Mouse (Mus musculus) forebrain, postnatal 0 days (tissue): ENCODE data around the gene Ptbp3. TPM values are rescaled to one million over a fixed set of nuclear protein-coding genes. Genes with fewer than 3 reads are reported as not detected.

Source experiments
- ATAC-seq: fragments of 200-750 bp; cut with Nextera tagmentation; 2 replicates; pipeline ENCODE4 v1.8.0; 2017; ENCODE audit warnings: mild to moderate bottlenecking, moderate library complexity
- DNase-seq: peaks from one replicate; pipeline ENCODE4 v3.0.0-alpha.2; 2015
- H3K27ac ChIP-seq: fragments of 300-500 bp; sonication (generic); 2 replicates; pipeline ENCODE4 v1.5.1; 2014; ENCODE audit warnings: low read depth, mild to moderate bottlenecking, antibody characterized with exemption, low read length, moderate library complexity, mixed read lengths
- H3K27me3 ChIP-seq: fragments of 300-500 bp; sonication (generic); 2 replicates; pipeline ENCODE4 v1.6.1; 2014; ENCODE audit warnings: mild to moderate bottlenecking, low read length, mixed read lengths; ENCODE audit not compliant: insufficient read depth
- H3K36me3 ChIP-seq: fragments of 300-500 bp; sonication (generic); 2 replicates; pipeline ENCODE4 v1.6.1; 2014; ENCODE audit warnings: mild to moderate bottlenecking, moderate library complexity; ENCODE audit not compliant: insufficient read depth
- H3K4me1 ChIP-seq: fragments of 300-500 bp; sonication (generic); 2 replicates; pipeline ENCODE4 v1.6.1; 2014; ENCODE audit warnings: antibody characterized with exemption; ENCODE audit not compliant: insufficient read depth
- H3K4me2 ChIP-seq: fragments of 300-500 bp; sonication (generic); 2 replicates; pipeline ENCODE4 v1.6.1; 2014; ENCODE audit warnings: low read depth, mild to moderate bottlenecking, moderate library complexity
- H3K4me3 ChIP-seq: fragments of 300-500 bp; sonication (generic); 2 replicates; pipeline ENCODE4 v1.5.1; 2014; ENCODE audit warnings: low read depth, low read length, mixed read lengths
- H3K9ac ChIP-seq: fragments of 300-500 bp; sonication (generic); 2 replicates; pipeline ENCODE4 v1.6.1; 2014; ENCODE audit warnings: mild to moderate bottlenecking
- H3K9me3 ChIP-seq: fragments of 300-500 bp; sonication (generic); 2 replicates; pipeline ENCODE4 v1.6.1; 2016; ENCODE audit warnings: low read length
- CTCF ChIP-seq: sonication (generic); IDR thresholded peaks from 2 replicates; pipeline ENCODE4 v1.5.1; 2016; ENCODE audit warnings: antibody characterized with exemption, control low read depth, low read depth
- WGBS: fragments of 180-500 bp; shearing (Covaris S2); extraction: QIAGEN DNeasy Blood & Tissue Kit; methylation state at CpG from one replicate; pipeline ENCODE4 v1.1.7; 2014; 5-methylcytosine and 5-hydroxymethylcytosine counted together
- polyA plus RNA-seq: library from polyadenylated mRNA; unstranded; fragments of >200 nt; fragmentation: Nextera tagmentation; extraction: Ambion mirVana; gene quantifications from 2 replicates; pipeline ENCODE4 v1.2.1, GENCODE M21; 2015
- total RNA-seq: library from RNA; depleted of rRNA; stranded (reverse); fragments of >200 nt; gene quantifications from 2 replicates; pipeline ENCODE4 v1.2.3, GENCODE M21; 2014

The Ptbp3 gene
- total and polyA plus RNA-seq, 2 experiments from 2014 or later, result 10.9 to 33.7 TPM

DNA sequence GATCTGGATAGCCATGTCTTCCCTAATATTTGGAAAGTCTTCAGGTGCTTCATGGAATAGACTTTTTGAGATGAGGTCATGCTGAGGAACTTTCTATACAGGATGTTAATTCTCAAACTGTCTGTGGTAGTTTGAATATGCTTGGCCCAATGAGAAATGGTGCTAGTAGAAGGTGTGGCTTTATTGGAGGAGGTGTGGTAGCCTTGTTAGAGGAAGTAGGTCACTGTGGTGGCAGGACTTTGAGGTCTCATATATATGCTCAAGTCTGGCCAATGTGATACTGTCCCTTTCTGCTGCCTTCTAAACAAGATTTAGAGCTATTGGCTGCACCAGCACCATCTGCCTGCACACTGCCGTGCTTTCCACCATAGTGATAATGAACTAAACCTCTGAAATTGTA is 18.0 kb downstream of the Ptbp3 start:
- H3K9me3 ChIP-seq, result no peaks in the 10 kb centered on the region
- no peak for DNase-seq
- no peak overlapping the region for H3K4me3 ChIP-seq
- ATAC-seq, result no peak
- no peaks in the 10 kb centered on the region for H3K4me1 ChIP-seq
- TF ChIP-seq CTCF, result no peak
- no peak overlapping the region for H3K9ac ChIP-seq
- WGBS, result 48% methylated on average over 1 of the region's 1 CpGs
- no peaks in the 10 kb centered on the region for H3K36me3 ChIP-seq
- no peaks in the 10 kb centered on the region for H3K27me3 ChIP-seq
- H3K27ac ChIP-seq, result no peak overlapping the region
- H3K4me2 ChIP-seq, result no peak overlapping the region

DNA sequence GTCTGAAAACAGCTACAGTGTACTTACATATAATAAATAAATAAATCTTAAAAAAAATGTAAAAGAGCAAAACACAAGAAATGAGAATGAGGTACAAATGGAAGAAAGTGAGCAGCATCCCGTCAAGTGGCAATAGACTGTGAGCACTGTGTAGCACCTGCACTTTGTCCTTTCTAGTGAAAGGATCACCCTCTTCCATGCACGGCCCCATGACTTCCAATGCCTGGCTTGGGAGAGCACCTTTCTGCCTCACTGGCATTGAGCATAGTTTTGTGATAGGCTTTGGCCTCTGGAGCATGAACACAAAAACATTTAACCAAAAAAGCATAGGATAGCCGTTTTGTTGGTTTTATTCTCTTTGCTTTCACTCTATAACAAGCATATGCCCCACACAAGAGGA is 21.7 kb downstream of the Ptbp3 start:
- Histone ChIP-seq H3K4me2 (no peak overlapping the region), H3K9me3 (no peaks in the 10 kb centered on the region), H3K9ac (no peak overlapping the region), H3K27me3 (no peaks in the 10 kb centered on the region), H3K27ac (no peak overlapping the region), H3K4me1 (no peaks in the 10 kb centered on the region), H3K4me3 (no peak overlapping the region), H3K36me3 (peaks cover 6% of the 10 kb centered on the region; the same call in 1 of the 2 replicates)
- ATAC-seq, result no peak
- WGBS, result 86% methylated on average over 3 of the region's 3 CpGs
- no peak for DNase-seq
- no peak for TF ChIP-seq CTCF

DNA sequence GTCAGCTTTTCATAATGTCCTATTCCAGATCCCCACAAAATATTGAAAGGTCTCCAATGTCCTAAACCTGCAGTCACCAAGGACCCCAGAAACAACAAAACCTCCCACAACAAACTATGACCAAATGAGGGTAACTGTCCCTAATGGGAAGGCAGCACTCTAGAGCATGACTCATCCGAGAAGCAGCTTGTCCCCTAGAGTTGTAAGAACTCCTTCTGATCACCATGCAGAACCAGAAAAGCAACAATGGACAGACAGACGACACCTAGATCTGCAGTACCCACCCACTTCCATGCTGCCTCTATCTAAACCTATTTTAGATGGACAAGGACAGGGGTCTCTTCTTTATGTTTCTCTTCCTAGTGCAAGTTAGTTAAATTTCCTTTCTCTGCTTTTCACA is 22.4 kb downstream of the Ptbp3 start:
- TF ChIP-seq CTCF, result no peak
- Histone ChIP-seq H3K4me1 (no peaks in the 10 kb centered on the region), H3K4me2 (no peak overlapping the region), H3K27me3 (no peaks in the 10 kb centered on the region), H3K27ac (no peak overlapping the region), H3K9ac (no peak overlapping the region), H3K36me3 (peaks cover 6% of the 10 kb centered on the region; the same call in 1 of the 2 replicates), H3K4me3 (no peak overlapping the region), H3K9me3 (no peaks in the 10 kb centered on the region)
- ATAC-seq (no peak), DNase-seq (no peak)
- WGBS, result 71% methylated on average over 2 of the region's 2 CpGs

DNA sequence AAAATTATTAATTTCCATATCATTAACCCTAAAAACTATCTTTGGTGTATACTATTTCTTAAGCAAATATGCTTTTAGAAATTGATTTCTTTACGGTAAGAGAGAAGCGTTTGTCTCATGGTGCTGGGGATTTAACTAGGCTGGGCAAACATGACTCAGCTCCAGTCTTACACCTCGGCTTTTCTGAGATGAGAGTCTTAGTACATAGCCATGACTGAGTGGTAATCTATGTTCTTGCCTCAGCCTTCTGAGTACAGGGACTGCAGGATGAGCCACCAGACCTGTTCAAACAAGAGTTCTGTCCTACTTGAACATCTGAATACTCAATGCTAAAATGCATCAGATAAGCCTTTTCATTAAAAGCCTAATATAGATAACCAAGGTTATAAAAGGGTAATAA is 24.3 kb downstream of the Ptbp3 start:
- no peak overlapping the region for H3K4me2 ChIP-seq
- 91% methylated on average over 3 of the region's 3 CpGs for WGBS
- H3K4me1 ChIP-seq, result no peaks in the 10 kb centered on the region
- H3K9ac ChIP-seq, result no peak overlapping the region
- TF ChIP-seq CTCF, result no peak
- H3K9me3 ChIP-seq, result no peaks in the 10 kb centered on the region
- ATAC-seq (no peak), DNase-seq (no peak)
- H3K36me3 ChIP-seq, result peaks cover 6% of the 10 kb centered on the region; the same call in 1 of the 2 replicates
- H3K4me3 ChIP-seq, result no peak overlapping the region
- no peak overlapping the region for H3K27ac ChIP-seq
- H3K27me3 ChIP-seq, result no peaks in the 10 kb centered on the region

DNA sequence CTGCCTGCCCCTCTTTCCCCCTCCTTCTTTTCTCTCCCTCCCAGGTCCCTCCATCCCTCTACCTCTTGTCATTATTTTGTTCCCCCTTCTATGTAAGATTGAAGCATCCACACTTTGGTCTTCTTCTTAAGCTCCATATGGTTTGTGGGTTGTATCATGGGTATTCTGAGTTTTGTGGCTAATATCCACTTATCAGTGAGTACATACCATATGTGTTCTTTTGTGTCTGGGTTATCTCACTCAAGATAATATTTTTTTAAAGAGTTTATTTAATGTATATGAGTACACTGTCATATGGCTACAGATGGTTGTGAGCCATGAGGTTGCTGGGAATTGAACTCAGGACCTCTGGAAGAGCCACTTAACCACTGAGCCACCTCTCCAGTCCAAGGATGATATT is 38.8 kb downstream of the Ptbp3 start:
- DNase-seq (no peak), ATAC-seq (no peak)
- H3K9ac ChIP-seq, result no peak overlapping the region
- no peak for TF ChIP-seq CTCF
- peaks cover 2% of the 10 kb centered on the region; the same call in 1 of the 2 replicates for H3K4me1 ChIP-seq
- H3K36me3 ChIP-seq, result peaks cover 12% of the 10 kb centered on the region
- no peaks in the 10 kb centered on the region for H3K27me3 ChIP-seq
- H3K4me3 ChIP-seq, result no peak overlapping the region
- no peak overlapping the region for H3K27ac ChIP-seq
- H3K9me3 ChIP-seq, result no peaks in the 10 kb centered on the region
- H3K4me2 ChIP-seq, result no peak overlapping the region

DNA sequence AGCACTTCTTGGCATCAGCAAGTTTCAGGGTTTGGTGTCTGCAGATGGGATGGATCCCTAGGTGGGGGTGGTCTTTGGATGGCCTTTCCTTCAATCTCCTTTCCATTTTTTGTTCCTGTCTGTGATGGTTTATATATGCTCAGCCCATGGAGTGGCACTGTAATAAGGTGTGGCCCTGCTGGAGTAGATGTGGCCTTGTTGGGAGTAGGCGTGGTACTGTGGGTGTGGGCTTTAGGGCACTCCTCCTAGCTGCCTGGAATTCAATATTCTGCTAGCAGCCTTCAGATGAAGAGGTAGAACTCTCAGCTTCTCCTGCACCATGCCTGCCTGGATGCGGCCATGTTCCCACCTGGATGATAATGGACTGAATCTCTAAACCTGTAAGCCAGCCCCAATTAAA is 39.6 kb downstream of the Ptbp3 start:
- Histone ChIP-seq H3K4me1 (peaks cover 2% of the 10 kb centered on the region; the same call in 1 of the 2 replicates), H3K9ac (no peak overlapping the region), H3K36me3 (peaks cover 12% of the 10 kb centered on the region), H3K4me3 (no peak overlapping the region), H3K27me3 (no peaks in the 10 kb centered on the region), H3K4me2 (no peak overlapping the region), H3K9me3 (no peaks in the 10 kb centered on the region), H3K27ac (no peak overlapping the region)
- no peak for ATAC-seq
- no peak for DNase-seq
- TF ChIP-seq CTCF, result no peak
- WGBS, result 94% methylated on average over 2 of the region's 2 CpGs

DNA sequence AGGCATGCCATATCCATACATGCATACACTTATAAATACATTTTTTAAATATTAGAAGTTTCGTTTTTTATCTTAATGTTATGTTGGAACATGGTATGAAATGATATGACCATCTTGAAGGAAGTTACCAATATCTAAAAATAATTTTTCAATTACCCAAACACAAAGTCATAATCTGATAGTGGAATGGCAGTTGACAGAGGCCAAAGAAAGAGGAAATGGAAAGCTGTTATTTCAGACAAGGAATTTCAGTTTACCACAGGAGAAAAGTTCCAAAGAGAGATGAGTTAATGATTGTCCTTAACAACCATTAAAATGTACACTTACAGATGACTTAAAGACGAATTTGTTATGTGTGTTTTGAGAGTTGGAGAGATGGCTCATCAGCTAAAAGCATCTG is 41.4 kb downstream of the Ptbp3 start:
- Histone ChIP-seq H3K9ac (no peak overlapping the region), H3K9me3 (no peaks in the 10 kb centered on the region), H3K36me3 (peaks cover 11% of the 10 kb centered on the region), H3K27me3 (no peaks in the 10 kb centered on the region), H3K27ac (no peak overlapping the region), H3K4me1 (peaks cover 2% of the 10 kb centered on the region; the same call in 1 of the 2 replicates), H3K4me3 (no peak overlapping the region), H3K4me2 (no peak overlapping the region)
- 77% methylated on average over 2 of the region's 2 CpGs for WGBS
- no peak for TF ChIP-seq CTCF
- no peak for ATAC-seq
- no peak for DNase-seq

DNA sequence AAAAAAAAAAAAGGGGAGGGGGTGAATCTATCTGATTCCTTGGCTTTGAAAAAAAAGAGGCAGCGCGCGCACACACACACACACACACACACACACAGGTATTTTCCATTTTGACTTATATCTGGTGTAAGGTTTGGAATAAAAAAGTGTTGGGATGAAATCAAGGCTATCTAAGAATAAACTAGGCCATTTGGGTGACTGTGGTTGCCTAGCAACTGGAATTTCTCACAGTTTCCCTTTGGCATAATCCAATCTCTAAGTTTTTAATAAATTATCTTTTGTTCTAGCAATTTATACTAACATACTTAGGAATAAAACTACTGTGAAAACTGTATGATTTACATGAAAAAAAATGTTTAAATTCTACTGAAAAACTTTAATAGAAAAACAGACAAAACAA is 42.5 kb downstream of the Ptbp3 start:
- 100% methylated on average over 3 of the region's 3 CpGs for WGBS
- ATAC-seq (no peak), DNase-seq (no peak)
- Histone ChIP-seq H3K4me3 (no peak overlapping the region), H3K9me3 (no peaks in the 10 kb centered on the region), H3K27me3 (no peaks in the 10 kb centered on the region), H3K36me3 (peaks cover 7% of the 10 kb centered on the region; the same call in 1 of the 2 replicates), H3K4me2 (no peak overlapping the region), H3K4me1 (peaks cover 2% of the 10 kb centered on the region; the same call in 1 of the 2 replicates), H3K9ac (no peak overlapping the region), H3K27ac (no peak overlapping the region)
- TF ChIP-seq CTCF, result no peak
